Mouse (Mus musculus): ENCODE data around the gene Stk38.

Gene Stk38

DNA sequence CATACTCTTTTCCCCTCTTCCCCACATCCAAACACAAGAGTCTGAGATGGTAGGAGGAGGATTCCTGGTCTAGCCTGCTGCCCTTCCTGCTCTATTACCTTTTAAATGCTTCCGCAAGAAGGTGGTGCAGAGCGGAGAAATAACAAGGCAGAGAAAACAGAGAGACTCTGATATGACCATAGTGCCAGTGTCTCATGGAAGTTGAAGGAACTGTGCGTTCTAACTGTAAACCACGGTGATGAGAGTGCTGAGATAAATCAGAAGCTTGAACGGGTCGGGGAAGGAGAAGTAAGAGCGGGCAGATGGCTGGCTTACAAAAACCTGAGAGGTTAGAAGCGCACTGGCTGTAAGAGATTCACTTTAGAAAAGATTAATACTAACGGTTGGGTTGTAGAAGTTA is 53.4 kb downstream of the Stk38 start:
- no peak for DNase-seq (ENCODE audit: low spot score in 2 of 2)

DNA sequence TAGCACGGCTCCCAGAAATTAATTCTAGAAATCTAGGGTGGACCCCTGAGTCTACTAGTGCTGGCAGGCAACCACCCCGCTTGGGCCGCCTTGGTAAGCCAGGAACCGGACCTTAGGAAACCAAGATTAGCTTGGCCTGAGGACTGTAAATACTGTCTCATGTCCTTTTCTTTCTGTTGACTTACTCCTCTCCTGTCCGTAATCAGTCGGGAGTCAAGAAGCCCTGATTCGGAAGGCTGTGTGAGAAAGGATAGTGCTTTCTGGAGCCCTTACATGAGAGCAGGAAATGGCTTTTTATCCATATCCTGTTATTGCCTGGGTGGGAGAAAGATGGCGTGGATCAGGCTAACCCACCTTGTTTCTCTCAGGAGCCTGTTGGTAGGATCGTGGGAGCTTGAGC is 54.5 kb downstream of the Stk38 start:
- DNase-seq (ENCODE audit: low spot score in 2 of 2) = no peak

DNA sequence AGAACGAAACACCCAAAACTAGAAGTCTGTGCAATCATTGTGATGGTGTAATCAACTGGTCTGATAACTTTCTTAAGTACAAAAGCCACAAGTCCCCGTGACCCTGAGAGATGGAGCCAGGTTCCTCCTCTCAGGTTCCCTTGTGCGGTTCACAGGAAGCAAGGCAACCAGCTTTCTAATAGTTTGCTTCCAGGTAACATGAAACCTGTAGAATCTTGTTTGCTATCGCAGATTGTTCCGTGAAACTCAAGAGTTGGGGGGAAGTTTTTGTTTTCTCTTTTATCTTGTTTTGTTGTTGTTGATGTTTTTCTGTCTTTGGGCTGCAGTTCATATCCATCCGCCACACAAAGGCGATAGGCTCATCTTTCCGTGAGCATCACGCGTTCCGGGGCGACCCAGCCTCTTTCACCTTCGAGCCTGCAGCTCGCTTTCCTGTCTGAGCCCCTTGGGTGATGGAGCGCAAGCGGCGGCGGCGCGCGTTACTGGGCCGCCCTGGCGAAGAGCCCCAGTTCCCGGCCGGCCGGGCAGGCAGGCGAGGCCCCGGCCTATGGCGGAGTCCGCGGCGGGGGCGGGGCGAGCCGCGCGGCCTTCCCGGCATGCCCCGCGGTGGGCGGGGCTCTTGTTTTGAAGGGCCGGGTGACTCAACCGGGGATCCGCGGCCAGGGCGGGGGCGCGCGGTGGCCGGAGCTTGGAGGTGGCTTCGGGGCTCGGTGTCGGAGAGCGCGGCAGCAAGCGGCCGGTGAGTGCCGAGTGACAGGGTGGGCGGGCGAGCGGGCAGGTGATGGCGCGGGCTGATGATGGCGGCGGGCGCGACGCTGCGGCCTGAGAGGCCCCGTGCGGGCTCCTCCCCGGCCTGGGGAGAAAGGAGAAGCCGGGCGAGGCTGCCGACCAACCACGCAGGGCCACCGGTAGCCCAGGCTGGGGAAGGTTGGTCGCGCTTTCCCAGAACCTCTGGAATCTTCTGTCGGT is 55.7 kb downstream of the Stk38 start, which contains the start of gene Kctd20:
Kctd20 (plus strand) TSS at position 120 of the 969 bp plus-strand sequence.
- peak; percentile 80 to 91 for DNase-seq (ENCODE audit: low spot score in 2 of 2)

GRCm38 (mm10) chr17:28950751-28951150 is 57.0 kb downstream of the Stk38 start:
- DNase-seq (ENCODE audit: low spot score in 2 of 2) = no peak

- DNase-seq (ENCODE audit: low spot score in 2 of 2) = no peak
These were observed 59.1 kb downstream of the Stk38 start for GRCm38 (mm10) chr17:28948661-28949060.

DNA sequence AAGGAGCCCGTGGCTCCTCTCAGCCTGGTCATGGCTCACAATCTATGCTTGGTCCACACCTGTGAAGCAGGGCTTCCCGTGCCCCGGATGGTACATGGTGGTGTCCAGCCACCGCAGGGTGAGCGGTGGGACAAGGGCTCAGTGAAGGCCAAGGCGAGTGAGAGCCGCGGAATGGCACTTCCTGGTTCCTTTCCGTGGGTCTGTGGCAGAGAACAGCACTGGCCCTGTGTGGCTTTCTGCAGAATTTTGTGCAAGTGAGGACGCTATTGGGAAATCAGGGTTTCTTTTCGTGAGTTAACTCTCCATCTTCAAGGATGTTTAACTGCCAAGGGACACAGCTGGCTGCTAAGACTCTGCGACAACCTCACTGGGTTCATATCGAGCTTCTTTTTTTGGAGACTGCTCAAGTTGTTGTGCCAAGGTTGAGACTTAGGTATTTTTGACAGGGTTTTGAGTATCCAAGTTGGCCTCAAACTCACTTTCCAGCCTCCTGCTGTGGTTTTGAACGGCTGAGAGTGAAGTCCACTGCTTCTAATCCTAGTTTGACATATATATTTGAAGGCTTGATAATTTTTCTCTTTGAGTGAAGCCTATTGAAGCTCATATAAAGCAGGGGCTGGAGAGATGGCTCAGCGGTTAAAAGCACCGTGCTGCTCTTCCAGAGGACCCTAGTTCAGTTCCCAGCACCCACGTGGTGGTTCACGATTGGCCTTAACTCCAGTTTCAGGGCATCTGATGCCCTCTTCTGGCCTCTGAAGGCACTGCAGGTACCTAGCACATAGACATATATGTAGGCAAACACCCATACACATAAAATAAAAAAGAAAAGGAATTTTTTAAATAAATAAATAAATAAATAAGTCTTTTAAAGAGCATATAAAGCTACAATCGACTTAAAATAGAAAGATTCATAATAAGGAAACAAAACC is 60.5 kb downstream of the Stk38 start:
- DNase-seq (ENCODE audit: low spot score in 2 of 2) = no peak

DNA sequence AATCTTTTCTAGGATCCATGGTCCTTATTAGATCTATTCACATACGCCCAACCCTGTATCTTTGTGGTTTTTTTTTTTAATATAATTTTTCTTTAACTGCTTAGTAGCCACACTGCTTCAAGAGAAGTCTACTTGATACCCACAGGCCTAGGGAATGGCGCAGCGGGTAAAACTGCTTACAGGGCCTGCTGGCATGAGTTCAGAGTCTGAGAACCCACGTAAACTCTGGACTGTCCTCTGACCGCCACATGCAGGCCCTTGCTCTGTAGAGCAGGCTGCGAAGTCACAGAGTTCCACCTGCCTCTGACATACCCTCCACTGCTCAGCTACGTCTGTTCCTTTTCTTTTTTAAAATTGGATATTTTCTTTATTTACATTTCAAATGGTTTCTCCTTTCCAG is 63.3 kb downstream of the Stk38 start:
- DNase-seq (ENCODE audit: low spot score in 2 of 2) = no peak

DNA sequence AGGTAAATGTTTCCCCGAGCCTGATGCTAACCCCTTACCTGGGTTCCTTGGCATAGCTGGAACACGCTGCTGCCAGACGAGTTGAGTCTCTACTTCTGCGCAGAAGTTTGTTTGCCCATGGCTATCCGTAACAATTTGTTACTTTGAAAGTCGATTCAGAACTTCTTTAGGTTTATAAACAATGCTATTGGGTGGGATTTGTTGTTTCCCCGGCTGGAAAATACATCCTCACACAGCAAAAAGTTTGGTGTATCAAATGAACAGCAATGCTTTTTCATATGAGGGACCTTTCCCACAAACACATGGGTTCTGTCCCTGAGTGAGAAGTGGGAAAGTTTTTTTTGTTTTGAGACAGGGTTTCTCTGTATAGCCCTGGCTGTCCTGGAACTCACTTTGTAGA is 64.1 kb downstream of the Stk38 start, which contains the start of gene Pxt1:
Pxt1 (minus strand) TSS at position 101 of the 400 bp plus-strand sequence.
- DNase-seq (ENCODE audit: low spot score in 2 of 2) = no peak

DNA sequence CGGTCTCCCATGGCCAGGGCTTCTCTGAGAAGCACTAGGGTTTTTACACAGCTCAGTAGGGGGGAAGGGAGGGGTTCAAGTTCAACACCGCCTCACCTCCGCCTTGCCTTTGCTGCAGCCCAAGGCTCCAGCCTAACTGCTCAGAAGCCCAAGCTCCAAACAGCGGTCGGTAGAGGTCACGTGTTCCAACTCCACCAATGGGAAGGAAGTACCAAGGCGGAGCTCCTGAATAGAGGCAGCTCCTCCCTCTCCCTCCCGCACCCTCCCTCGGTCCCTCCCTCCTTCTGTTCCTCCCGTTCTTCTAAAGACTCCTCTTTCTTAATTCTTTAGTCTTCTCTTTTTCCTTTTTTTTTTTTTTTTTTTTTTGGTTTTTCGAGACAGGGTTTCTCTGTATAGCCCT is 65.7 kb downstream of the Stk38 start:
- no peak for DNase-seq (ENCODE audit: low spot score in 2 of 2)

GRCm38 (mm10) chr17:28940776-28941555 is 66.8 kb downstream of the Stk38 start:
- no peak for DNase-seq (ENCODE audit: low spot score in 2 of 2)

GRCm38 (mm10) chr17:28936622-28937345 is 71.0 kb downstream of the Stk38 start:
- DNase-seq (ENCODE audit: low spot score in 2 of 2) = peak; percentile 33 to 73

DNA sequence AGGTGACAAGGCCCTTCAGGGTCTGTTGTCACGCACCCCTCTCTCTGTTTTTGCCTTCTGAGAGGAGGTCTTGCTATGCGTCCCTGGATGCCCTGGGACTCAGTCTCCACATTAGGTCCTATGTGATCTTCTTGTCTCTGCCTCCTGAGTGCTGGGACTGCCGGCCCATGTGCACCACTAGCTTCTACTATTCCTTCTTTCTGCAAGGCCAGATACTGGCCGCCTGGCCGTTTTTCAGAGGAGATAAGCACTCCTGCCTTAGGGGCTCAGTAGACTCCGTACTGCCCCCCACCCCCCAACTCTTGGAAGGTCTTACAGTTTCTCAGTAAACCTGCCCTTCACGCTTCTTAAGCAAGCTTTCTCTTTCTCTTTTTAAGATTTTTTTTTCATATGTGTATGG is 71.7 kb downstream of the Stk38 start:
- no peak for DNase-seq (ENCODE audit: low spot score in 2 of 2)

- no peak for DNase-seq (ENCODE audit: low spot score in 2 of 2)
These were observed 73.5 kb downstream of the Stk38 start for GRCm38 (mm10) chr17:28934120-28934916.

DNA sequence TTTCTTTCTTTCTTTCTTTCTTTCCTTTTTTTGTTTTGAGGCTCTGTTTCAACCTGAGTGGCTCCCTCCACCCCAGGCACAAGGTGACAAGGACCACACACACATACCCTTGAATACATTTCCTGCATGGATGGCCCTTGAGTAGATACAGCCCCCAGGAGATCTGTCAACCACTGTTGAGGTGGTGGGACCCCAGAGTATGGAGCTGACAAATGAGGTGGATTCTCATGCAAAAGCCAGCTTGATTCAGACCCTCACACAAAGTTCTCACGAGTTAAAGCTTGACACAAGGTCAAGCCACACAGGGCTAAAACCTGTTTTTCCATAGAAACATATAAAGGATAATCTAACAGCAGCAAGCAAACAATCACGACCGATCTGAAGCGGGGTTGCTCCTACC is 75.5 kb downstream of the Stk38 start:
- no peak for DNase-seq (ENCODE audit: low spot score in 2 of 2)

GRCm38 (mm10) chr17:28931436-28932211 is 76.2 kb downstream of the Stk38 start:
- DNase-seq (ENCODE audit: low spot score in 2 of 2) = no peak

DNA sequence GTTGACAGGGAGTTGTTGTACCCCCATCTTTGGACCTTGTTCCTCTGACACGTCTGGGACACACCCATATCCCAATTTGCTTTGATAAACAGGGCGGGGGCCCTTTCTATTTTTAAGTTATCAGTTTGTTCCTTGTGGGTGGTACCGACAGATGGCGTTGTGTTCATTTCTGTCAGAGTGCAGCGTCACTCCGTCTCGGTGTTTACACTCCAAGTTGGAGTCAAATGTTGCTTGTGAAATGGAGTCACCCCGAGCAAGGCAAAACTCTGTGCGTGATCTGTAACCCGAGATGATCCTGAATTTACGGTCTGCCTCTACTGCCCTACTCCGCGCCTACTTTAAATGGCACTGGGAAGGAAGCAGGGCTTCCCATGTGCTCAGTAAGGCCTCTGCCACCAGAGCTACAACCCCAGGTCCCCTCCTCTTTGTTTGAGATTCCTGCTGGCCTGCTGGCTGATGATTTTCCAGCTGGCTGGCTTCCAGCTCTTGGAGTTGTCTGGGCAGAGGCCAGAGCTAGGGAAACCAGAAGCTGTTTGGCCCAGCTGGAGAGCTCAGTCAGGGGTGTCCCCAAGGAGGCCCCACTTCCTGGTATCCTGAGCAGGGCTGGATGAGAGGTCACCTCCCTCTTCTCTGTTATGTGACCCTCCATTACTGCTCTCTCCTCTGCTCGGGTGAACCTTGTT is 77.3 kb downstream of the Stk38 start:
- no peak for DNase-seq (ENCODE audit: low spot score in 2 of 2)

DNA sequence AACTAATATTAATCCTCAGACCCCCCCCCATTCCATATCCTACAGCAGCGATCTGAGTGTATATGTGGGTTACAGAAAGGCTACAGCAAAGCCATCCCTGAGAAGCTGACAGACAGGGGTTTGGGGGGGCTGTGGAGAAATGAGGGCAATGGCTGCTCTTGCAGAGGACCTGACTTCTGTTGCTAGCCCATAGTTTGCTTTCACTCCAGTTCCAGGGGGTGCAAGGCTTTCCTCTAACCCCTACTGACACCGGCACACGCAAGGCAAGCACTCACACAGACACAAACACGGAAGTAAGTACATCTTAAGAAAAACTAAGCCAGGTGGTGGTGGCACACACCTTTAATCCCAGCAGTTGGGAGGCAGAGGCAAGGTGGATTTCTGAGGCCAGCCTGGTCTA is 78.4 kb downstream of the Stk38 start:
- no peak for DNase-seq (ENCODE audit: low spot score in 2 of 2)

GRCm38 (mm10) chr17:28928004-28928403 is 79.8 kb downstream of the Stk38 start:
- no peak for DNase-seq (ENCODE audit: low spot score in 2 of 2)
